Comparison of ENCODE assay signal across 21 mouse cellular contexts in the genomic region with DNA sequence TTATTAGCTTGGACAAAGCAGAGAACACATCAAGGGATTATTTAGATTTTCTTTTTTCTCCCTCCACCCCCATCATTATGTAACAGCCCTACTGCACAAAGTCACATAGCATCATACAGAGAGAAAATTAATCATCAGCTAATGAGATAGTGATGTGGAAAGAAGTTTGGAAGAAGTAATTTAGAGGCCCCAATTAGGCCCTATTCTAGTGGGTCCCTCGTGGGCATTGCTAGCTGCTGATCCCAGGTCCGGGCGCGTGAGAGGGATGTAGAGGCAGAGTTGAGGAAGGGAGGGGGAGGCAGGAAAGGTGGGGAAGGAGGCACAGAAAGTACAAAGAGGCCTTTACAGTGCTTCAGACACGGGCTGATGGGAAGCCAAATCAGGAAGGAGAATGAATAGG.
DNase-seq lines count a peak whose midpoint lies in the region; ATAC-seq and TF ChIP-seq lines count a peak whose summit lies in the region.
"Had no signal": no experiment of that assay in that cellular context is flagged by ENCODE, and none has a peak within 500 bp of the region (broad histone marks: within the 10 kb centered on the region; RNA-seq: fewer than 3 reads in every experiment).

No protein-coding gene starts in this region.

- 42% methylated on average over 5 of the region's 5 CpGs for WGBS in forebrain, embryonic 13.5 days
- 80% methylated on average over 5 of the region's 5 CpGs for WGBS in forebrain, embryonic 10.5 days
- WGBS in kidney, postnatal 0 days, result 79% methylated on average over 5 of the region's 5 CpGs
- 23% methylated on average over 5 of the region's 5 CpGs for WGBS in forebrain, embryonic 14.5 days
- 80% methylated on average over 5 of the region's 5 CpGs for WGBS in kidney, embryonic 16.5 days

- DNase-seq in forebrain, embryonic 10.5 days (ENCODE audit: extremely low spot score, low spot score), result no peak
- peak; percentile 10 for DNase-seq in kidney, postnatal 0 days (ENCODE audit: low spot score)
- no peak for DNase-seq in kidney, postnatal 14 days
- peak; percentile 62 for DNase-seq in Muller cell, postnatal 12 days (ENCODE audit: inconsistent ontology term)
- peak; percentile 46 for DNase-seq in forebrain, embryonic 14.5 days (ENCODE audit: low spot score)
- DNase-seq: adrenal gland, adult 2 months; adrenal gland, postnatal 25 days; cerebellum, adult 2 months; cerebellum, postnatal 14 days; embryo, embryonic 11 days; gastrocnemius, adult 2 months; gastrocnemius, postnatal 25 days; heart, postnatal 14 days had no signal

- H3K4me2 ChIP-seq in forebrain, embryonic 13.5 days, result no peak overlapping the region
- H3K4me2 ChIP-seq in kidney, postnatal 0 days (ENCODE audit: low read length), result no peak overlapping the region
- H3K4me2 ChIP-seq in forebrain, embryonic 14.5 days (ENCODE audit: low read length), result no peak overlapping the region
- H3K4me2 ChIP-seq in kidney, embryonic 16.5 days (replicated peaks; ENCODE audit: low read depth, low read length), result no peak overlapping the region
- H3K4me2 ChIP-seq: embryonic facial prominence, embryonic 15.5 days; hindbrain, embryonic 14.5 days had no signal

- peaks cover 7% of the 10 kb centered on the region; the same call in 1 of the 2 replicates for H3K9me3 ChIP-seq in forebrain, embryonic 13.5 days (replicated peaks)
- no peaks in the 10 kb centered on the region for H3K9me3 ChIP-seq in forebrain, embryonic 10.5 days
- no peaks in the 10 kb centered on the region for H3K9me3 ChIP-seq in kidney, postnatal 0 days (replicated peaks; ENCODE audit: low read length)
- H3K9me3 ChIP-seq in forebrain, embryonic 14.5 days (replicated peaks; ENCODE audit: control insufficient read depth, low read length), result no peaks in the 10 kb centered on the region
- H3K9me3 ChIP-seq in kidney, embryonic 16.5 days (ENCODE audit: low read length), result peaks cover 4% of the 10 kb centered on the region; the same call in 1 of the 2 replicates
- H3K9me3 ChIP-seq: embryonic facial prominence, embryonic 15.5 days; hindbrain, embryonic 10.5 days had no signal

- H3K4me1 ChIP-seq in forebrain, embryonic 13.5 days, result peaks cover 11% of the 10 kb centered on the region
- peaks cover 19% of the 10 kb centered on the region for H3K4me1 ChIP-seq in forebrain, embryonic 10.5 days
- no peaks in the 10 kb centered on the region for H3K4me1 ChIP-seq in kidney, postnatal 0 days (replicated peaks; ENCODE audit: insufficient read depth, low read length)
- no peaks in the 10 kb centered on the region for H3K4me1 ChIP-seq in forebrain, embryonic 14.5 days (ENCODE audit: control insufficient read depth, insufficient read depth, low read length)
- H3K4me1 ChIP-seq in kidney, embryonic 16.5 days (ENCODE audit: insufficient read depth, low read length), result no peaks in the 10 kb centered on the region
- H3K4me1 ChIP-seq: embryonic facial prominence, embryonic 15.5 days had no signal

- H3K9ac ChIP-seq in forebrain, embryonic 13.5 days, result no peak overlapping the region
- H3K9ac ChIP-seq in kidney, postnatal 0 days (ENCODE audit: low read depth, low read length), result no peak overlapping the region
- no peak overlapping the region for H3K9ac ChIP-seq in forebrain, embryonic 14.5 days (ENCODE audit: low read length)
- H3K9ac ChIP-seq in kidney, embryonic 16.5 days (replicated peaks; ENCODE audit: low read length), result no peak overlapping the region
- H3K9ac ChIP-seq: embryonic facial prominence, embryonic 15.5 days; hindbrain, embryonic 14.5 days had no signal

- H3K4me3 ChIP-seq in forebrain, embryonic 13.5 days, result no peak overlapping the region
- no peak overlapping the region for H3K4me3 ChIP-seq in forebrain, embryonic 10.5 days
- H3K4me3 ChIP-seq in kidney, postnatal 0 days (replicated peaks; ENCODE audit: low read depth, low read length), result no peak overlapping the region
- no peak overlapping the region for H3K4me3 ChIP-seq in forebrain, embryonic 14.5 days (ENCODE audit: low read depth, low read length)
- no peak overlapping the region for H3K4me3 ChIP-seq in kidney, embryonic 16.5 days (ENCODE audit: low read length)
- H3K4me3 ChIP-seq: embryonic facial prominence, embryonic 15.5 days; erythroblast, embryonic 14.5 days; gastrocnemius, adult 2 months; hindbrain, embryonic 10.5 days had no signal

- H3K27me3 ChIP-seq in forebrain, embryonic 13.5 days, result no peaks in the 10 kb centered on the region
- no peaks in the 10 kb centered on the region; the same call in 1 of the 2 replicates for H3K27me3 ChIP-seq in forebrain, embryonic 10.5 days (ENCODE audit: poor library complexity, severe bottlenecking)
- no peaks in the 10 kb centered on the region for H3K27me3 ChIP-seq in kidney, postnatal 0 days (ENCODE audit: insufficient read depth, low read length)
- no peaks in the 10 kb centered on the region for H3K27me3 ChIP-seq in forebrain, embryonic 14.5 days (replicated peaks; ENCODE audit: control insufficient read depth, insufficient read depth, low read length)
- H3K27me3 ChIP-seq in kidney, embryonic 16.5 days (ENCODE audit: insufficient read depth, low read length), result no peaks in the 10 kb centered on the region
- H3K27me3 ChIP-seq: CH12.LX; embryonic facial prominence, embryonic 15.5 days had no signal

- H3K36me3 ChIP-seq in forebrain, embryonic 13.5 days (ENCODE audit: poor library complexity, severe bottlenecking), result no peaks in the 10 kb centered on the region
- no peaks in the 10 kb centered on the region for H3K36me3 ChIP-seq in forebrain, embryonic 10.5 days (replicated peaks)
- no peaks in the 10 kb centered on the region for H3K36me3 ChIP-seq in kidney, postnatal 0 days (ENCODE audit: insufficient read depth, low read length)
- no peaks in the 10 kb centered on the region for H3K36me3 ChIP-seq in forebrain, embryonic 14.5 days (ENCODE audit: control insufficient read depth, insufficient read depth, low read length)
- no peaks in the 10 kb centered on the region for H3K36me3 ChIP-seq in kidney, embryonic 16.5 days (ENCODE audit: insufficient read depth, low read length)
- H3K36me3 ChIP-seq: embryonic facial prominence, embryonic 15.5 days; hindbrain, embryonic 10.5 days had no signal

- no peak overlapping the region for H3K27ac ChIP-seq in forebrain, embryonic 13.5 days
- H3K27ac ChIP-seq in forebrain, embryonic 10.5 days, result no peak overlapping the region
- no peak overlapping the region for H3K27ac ChIP-seq in kidney, postnatal 0 days
- H3K27ac ChIP-seq in forebrain, embryonic 14.5 days (ENCODE audit: low read depth, low read length), result no peak overlapping the region
- H3K27ac ChIP-seq in kidney, embryonic 16.5 days (ENCODE audit: low read length), result no peak overlapping the region
- H3K27ac ChIP-seq: embryonic facial prominence, embryonic 15.5 days; gastrocnemius, adult 2 months; hindbrain, embryonic 10.5 days; hindbrain, embryonic 14.5 days had no signal

- TF ChIP-seq CTCF in kidney, postnatal 0 days (IDR thresholded peaks at IDR 0.05; ENCODE audit: low read depth), result no peak

- ATAC-seq in forebrain, embryonic 13.5 days, result peak; percentile 70; the same call in 1 of the 2 replicates
- no peak for ATAC-seq in kidney, postnatal 0 days (replicated peaks; ENCODE audit: low FRiP score, low read depth)
- ATAC-seq in forebrain, embryonic 14.5 days, result peak; percentile 44; the same call in 1 of the 2 replicates
- ATAC-seq in kidney, embryonic 16.5 days (ENCODE audit: low FRiP score, low TSS enrichment), result no peak
- ATAC-seq: intestine, embryonic 16.5 days had no signal

Comparison
In these comparisons a context has a peak if more than half of its experiments do, and no peak if none do; other contexts are left out.
1. DNase-seq: peak in kidney, postnatal 0 days (single experiment), Muller cell, postnatal 12 days (single experiment) and forebrain, embryonic 14.5 days (single experiment); none in forebrain, embryonic 10.5 days (single experiment) and kidney, postnatal 14 days (single experiment).
2. ATAC-seq: peak in forebrain, embryonic 13.5 days (single experiment) and forebrain, embryonic 14.5 days (single experiment); none in kidney, postnatal 0 days (single experiment) and kidney, embryonic 16.5 days (single experiment).